Mouse (Mus musculus) CH12F3 (cell line): Measurements from ENCODE around the gene Adcy5.

ENCODE experiments used
- in situ Hi-C: fragments of 300-500 bp; cut with MboI; formaldehyde crosslinking; loops from 2 replicates; pipeline ENCODE4 v1.14.3; 2020; ENCODE audit warnings: low sequenced_read_pairs

Gene Adcy5

DNA sequence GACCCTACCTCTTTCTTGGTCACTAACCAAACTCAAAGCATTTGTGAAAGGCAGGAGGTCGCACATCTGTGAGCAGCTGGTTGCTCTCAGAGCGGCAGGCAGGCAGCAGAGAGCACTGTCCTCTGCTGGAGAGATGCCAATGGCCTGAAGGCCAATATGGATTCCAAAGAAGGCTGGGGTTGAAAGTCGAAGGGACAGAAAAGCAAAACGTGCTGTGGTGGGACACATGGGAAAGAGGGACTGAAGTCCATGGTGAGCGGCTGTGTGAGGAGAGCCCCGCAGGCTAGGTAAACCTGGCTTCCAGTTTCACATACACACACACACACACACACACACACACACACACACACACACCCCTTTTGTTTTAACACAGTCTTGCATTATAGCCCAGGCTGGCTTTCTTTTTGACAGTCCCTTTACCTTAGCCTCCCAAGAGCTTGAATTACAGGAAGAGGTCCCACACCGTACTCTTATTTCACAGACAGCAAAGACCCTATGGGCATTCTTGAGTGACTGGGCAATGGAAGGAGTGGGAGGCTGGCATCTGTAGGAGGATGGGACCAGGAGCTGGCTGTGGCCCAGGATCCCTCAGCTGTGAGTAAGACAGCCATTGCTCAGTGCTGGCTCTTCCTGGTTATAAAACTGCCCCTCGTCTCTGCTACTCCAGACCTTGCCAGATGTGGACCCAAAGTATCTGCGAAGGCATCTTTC is 45.9 kb downstream of the Adcy5 start:
- in situ Hi-C loops: no loop called here

DNA sequence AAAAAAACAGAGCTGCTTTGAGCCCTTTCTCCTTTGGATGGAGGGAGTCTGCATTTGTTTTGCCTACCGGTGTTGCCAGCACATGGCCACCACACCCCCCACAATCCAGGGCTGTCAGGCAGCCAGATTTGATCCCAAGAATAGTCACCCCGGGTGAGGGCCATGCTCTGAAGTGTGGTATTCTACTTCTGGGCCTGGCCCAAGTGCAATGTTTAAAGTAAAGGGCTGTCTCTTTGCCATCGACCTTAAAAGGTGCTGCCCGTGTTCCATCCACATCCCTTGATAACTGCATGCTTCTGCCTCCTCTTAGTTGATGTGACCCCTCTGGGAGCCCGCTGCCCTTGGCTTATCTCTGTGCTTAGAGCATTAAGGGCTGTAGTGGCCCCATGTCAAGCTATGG is 46.6 kb downstream of the Adcy5 start:
- in situ Hi-C loops: no loop called here

DNA sequence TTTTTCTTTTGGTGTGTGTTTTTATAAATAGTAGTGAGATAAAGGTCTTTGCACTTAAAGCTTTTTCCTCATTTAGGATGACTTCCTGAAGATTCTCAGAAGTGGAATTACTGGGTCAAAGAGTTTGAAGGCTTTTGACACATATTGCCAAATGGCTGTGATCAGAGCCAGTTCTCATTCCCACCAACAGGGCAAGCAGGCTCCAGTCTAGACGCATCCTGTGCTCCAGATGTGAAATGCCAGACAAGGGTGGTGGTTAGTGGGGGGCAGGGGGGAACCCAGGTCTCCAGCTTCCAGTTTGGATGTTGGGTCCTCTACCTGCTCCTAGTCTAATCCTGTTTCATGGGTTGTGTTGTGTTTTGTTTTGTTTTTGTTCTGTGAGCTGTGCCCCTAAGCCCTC is 48.8 kb downstream of the Adcy5 start:
- in situ Hi-C loops: no loop called here

DNA sequence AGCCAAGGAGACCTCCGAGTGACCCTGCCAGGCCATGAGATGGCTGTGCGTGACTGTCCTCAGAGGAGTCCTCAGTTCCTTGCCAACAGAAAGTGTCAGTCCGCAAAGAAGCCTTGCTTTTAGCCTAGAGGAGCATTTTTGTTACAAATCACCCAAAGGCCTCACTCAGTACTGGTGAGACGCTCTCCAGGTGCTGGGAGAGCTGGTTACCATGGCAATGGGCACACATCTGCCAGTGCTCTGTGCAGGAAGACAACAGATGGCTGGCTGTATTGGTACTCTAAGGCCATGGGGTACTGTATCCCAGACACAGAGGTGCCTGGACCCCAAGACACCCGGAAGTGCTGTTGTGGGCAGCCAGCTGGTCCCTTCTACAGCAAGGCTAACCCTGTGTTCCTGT is 51.0 kb downstream of the Adcy5 start:
- in situ Hi-C loops: no loop called here

DNA sequence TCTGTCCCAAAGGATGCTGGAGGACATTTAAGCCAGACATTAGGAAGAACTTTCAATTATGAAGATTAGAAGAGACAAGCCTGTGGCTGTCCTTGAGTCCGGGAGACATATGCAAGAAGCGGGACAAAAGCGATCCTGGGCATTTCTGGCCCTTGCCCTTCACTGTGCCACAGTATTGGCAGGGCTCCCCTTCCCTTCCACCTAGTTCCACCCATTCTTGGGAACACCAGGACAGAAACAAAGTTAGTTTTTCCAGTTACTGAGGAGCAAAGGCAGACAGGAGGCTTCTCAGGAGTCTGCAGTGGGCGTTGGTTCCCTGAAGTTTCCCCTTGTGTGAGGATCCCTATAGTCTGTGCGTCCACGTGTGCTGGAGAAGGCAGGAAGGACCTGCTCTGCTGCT is 51.7 kb downstream of the Adcy5 start:
- in situ Hi-C loops: no loop called here

DNA sequence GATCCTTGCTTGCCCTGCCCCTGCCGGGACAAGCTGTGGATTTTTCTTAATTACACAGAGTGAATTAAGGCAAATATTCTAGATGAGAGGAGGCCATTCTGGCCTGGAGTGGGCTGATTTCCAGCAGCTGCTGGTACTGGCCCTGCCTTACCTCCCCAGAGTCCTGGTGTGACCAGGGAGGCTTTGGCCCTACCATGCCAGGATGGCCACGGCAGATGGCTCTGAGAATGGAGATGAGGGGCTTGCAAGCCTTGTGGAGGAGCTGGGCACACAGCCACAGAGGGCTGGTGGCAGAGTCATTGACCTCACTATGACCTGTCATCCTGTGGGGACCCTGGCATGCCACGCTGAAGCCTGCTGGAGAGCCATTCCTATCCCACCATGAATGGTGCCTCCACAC is 54.1 kb downstream of the Adcy5 start:
- in situ Hi-C loops: no loop called here

DNA sequence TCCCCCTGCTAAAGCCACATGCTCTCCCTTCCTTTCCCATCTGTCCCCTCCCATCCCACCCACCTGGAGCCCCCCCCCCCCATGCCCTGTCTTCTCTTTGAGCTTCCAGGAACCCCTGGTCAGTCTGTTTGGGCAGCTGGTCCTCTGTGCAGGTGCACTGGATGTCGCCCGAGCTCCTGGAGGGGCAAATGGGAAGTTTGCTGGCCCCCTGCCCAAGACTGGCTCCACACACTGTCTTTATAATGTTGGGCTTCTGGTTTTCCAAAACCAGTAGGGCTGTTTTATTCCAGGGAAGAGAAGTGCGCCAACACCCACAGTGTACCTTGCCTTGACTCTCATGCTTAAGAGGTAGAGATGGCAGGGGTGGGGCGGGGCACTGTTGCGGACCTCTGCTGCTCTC is 55.1 kb downstream of the Adcy5 start:
- in situ Hi-C loops: no loop called here

DNA sequence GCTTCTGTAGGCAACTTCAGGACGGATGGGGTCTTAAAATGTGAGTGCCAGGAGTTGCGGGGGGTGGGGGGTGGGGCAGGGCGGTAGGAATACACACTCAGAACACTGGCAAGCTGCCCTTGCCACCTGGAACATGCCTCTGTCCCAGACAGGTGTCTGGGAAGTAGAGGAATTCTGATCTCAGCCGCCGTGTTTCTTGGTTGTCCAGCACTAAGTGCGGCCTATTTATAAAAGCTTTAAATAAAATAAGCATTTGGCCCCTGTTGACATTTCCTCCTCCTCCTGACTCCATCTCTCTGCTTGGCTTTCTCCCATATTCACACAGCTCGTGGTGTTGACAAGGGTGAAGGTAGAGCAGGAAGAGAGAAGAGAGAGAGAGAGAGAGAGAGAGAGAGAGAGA is 60.4 kb downstream of the Adcy5 start:
- in situ Hi-C loops: no loop called here

DNA sequence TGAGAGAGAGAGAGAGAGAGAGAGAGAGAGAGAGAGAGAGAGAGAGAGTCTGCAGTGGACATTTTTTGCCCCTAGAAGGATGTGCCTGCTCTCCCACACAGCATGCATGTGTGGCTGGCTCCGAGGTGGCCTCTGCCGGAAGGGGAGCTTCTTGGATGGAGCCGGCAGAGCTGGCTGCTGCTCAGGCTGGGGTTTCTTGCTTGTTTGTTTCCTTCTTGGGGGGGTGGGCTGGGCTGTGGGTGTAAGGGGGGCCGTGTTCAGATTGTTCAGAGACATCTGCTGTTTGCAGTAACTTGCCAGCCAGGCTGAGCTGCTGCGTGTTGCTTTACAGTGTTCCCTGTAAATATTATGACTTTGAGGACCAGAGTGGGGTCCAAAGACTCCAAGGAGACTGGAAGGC is 60.8 kb downstream of the Adcy5 start:
- in situ Hi-C loops: no loop called here

DNA sequence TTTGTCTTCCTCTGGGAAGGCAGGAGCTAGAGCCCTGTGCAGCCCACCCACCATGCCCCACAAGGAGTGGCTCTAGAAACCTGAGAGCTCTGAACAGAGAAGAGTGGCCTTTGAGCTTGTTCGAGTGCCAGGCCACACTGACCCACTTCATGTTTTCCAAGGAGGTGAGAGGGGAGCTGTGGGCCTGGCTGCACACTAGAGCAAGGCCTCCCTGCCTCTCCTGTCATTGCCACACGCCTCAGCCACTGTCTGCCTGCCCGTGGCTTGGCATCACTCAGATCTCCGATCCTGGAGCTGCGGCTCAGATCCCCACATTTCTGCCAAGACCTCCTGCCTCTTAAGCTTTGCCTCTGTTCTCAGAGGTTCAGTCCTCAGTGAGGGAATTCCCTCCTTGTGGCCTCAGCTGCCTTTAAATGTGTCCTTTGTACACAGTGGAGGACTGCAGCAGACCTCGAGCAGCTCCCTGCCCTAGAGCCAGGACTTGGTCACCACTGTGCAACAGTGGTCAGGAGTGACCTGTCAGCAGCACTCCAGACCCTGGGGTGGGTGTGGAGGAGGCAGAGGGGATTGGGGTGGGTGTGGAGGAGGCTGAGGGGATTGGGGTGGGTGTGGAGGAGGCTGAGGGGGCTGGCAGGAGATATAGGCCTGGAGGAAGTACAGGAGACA is 62.3 kb downstream of the Adcy5 start:
- in situ Hi-C loops: no loop called here

DNA sequence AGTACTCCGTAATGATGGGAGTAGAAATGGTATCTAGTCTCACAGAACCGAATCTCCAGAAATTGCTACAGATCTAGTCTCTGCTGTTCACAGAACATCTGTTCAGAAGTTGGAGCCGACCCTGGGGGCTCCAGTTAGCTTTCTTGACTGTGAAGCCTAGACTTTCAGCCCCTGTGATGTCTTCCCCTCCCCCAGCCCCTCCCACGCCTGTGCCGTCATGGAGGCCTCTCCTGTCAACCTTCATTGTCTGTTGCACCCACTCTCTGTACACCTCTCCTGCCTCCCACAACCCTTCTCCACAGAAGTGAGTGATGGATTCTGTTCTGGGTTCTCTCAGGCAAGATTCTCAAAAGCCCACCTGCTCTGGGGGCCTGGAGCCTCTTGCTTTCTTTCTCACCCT is 65.7 kb downstream of the Adcy5 start:
- in situ Hi-C loops: no loop called here

DNA sequence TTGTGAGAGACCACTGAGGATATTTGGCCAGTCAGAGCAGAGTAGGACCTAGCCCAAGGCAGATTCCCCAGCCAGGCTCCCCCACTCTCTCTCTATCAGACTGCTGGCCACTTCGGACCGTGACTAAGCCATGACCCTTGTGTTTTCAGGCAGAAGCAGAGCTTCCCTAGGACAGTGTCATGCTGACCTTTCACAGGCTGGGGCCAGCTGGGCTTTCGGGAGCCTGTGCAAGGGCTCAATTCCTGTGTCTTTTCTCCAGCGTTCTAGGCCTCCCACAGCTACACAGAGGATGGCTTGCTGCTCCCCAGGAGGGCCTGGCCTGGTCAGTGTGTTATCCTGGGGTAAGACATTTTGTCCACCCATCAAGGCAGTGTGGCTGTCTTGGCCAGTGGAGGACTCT is 66.9 kb downstream of the Adcy5 start:
- in situ Hi-C loops: no loop called here

DNA sequence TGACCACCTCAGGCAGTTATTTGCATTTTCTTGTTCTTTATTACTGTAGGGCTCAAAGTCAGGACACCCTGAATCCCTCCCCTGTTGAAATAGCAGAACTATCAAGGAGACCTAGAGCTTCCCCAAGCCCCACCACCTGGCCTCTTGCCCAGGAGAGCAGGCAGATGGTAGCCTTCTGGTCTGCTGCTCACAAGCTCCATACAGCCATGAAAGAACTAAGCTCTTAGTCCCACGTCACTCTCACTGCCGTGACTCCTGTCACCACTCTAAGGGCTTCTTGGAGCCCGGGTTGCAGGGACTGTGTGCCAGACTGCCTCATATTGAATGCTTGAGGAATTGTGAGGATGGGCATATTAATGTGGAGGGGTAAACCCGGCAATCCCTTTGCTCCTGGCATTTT is 69.3 kb downstream of the Adcy5 start:
- in situ Hi-C loops: no loop called here

DNA sequence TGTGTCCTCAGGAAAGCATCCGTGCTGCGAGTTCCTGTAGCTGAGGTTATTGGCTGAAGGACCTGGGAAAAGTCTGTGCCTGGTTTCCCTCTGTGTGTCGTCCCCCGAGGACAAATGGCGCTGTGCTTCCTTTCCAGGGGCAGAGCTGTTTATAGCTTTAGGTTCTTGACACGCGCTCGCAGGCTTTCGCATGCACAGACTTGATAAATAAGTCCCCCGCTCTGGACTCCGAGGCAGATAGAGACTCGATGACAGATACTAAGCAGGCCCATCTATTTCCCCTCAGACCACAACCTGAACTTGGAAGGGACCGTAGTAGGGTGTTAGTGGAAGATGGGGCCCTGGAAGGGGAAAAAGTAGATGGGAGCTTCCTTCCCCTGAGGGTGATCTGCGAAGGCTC is 70.0 kb downstream of the Adcy5 start:
- in situ Hi-C loops: no loop called here

DNA sequence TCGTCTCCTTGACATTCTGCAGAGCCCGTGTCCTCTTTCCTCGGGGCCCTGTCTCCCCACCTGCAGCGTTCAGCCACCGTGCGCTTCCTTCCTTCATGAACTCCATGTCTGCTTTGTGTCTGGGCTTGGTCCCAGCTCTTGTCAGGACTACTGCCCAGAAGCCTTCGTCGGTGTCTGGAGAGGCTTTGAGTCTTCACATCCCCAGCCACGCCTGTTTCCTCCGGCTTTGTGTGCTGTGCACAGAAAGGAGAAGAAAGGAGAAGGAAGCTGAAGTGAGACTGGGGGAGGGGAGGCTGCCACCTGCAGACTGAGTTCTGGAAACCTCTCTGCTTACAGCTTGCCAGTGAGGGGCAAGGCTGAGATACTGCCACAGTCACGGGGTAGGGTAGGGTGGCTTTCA is 74.9 kb downstream of the Adcy5 start:
- in situ Hi-C loops: no loop called here

DNA sequence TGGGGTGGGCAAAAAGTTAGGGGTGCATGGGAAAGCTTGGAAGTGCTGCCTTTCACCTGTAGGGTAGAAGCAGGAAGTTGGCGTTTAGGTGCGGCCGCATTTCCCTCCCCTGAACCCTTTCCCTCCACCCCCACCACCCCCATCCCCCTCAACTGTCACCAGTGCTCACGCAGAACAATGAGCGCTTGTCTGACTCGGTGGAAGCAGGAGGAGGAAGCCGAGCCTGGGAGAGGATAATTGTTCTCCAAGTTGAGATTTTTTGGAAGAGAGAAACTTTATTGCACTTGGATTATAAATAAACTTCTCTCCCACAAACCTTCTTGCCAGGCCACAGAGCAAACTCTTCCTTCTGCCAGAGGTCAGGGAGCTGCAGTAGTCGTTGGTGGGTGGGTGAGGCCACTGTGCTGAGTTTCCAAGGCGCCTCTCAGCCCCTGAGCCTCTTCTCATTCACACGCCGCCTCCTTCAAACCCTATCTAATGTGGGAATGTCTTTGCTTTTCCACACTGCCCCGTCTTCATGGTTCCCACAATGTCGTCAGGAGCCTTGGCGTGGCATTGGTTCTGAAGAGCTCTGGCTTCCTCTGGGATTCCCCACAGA is 77.6 kb downstream of the Adcy5 start:
- in situ Hi-C loops: no loop called here

DNA sequence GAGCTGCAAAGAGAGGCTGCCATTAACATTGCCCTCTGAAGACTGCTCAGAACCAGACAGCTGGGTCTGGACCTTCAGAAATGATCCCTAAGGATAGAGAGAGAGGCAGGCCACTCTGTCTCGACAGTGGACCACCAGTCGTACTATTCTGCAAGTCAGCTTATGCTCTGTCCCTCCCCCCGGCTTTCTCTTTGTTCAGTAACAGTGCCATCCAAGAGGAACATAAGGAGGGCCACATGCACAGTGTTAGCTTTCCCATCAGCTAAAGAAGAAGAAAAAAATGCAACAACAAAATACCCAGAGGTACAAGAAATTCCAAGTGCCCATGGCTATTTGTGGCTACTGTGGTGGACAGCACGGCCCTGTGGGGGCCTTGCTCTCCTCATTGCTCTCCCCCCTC is 78.7 kb downstream of the Adcy5 start:
- in situ Hi-C loops: no loop called here

DNA sequence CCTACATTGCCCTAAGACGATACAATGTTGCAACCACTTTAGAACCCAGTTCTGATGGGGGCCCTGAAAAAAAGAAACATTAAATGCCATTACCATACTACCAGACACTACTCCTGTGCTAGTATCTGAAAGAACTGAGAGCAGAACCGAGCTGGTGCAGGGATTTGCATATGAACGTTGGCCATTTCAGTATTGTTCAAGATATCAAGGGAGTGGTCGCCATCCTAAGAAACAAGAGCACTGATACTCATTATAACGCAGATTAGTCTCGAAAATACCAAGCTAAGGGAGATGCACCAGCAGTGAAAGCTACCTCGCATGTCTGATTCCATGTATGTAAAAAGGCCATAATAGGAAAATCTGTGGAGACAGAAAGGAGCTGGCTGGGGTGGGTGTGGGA is 82.4 kb downstream of the Adcy5 start:
- in situ Hi-C loops: no loop called here

DNA sequence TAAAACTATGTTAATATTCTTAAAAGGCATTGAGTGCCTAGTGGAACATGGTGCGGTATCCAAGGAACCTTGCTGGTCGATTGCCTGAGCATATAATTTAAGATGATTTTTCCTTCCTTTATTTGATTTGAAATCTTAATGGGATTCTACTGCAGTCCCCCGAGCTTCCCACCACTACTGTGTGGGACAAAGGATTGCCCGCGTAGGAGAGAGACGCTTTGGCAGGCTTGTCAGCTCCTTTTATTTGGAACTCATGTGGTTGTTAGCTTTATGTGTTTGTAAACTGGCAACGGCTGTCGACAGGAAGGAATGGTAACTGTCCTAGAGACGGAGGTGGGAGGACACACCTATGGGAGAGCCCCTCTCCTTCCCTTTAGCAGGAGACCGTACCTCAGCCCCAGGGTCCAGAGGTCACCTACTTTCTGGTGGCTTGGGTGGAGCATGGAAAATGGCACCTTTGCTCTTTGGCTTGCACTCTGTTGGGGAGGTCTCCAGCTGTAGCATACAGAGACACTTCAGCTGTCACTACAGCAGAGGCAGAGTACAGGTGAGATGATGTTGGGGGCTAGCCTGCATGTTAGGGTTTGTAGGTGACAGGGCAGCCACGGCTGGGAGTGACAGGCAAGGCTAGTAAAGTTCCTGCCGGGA is 84.8 kb downstream of the Adcy5 start:
- in situ Hi-C loops: no loop called here

DNA sequence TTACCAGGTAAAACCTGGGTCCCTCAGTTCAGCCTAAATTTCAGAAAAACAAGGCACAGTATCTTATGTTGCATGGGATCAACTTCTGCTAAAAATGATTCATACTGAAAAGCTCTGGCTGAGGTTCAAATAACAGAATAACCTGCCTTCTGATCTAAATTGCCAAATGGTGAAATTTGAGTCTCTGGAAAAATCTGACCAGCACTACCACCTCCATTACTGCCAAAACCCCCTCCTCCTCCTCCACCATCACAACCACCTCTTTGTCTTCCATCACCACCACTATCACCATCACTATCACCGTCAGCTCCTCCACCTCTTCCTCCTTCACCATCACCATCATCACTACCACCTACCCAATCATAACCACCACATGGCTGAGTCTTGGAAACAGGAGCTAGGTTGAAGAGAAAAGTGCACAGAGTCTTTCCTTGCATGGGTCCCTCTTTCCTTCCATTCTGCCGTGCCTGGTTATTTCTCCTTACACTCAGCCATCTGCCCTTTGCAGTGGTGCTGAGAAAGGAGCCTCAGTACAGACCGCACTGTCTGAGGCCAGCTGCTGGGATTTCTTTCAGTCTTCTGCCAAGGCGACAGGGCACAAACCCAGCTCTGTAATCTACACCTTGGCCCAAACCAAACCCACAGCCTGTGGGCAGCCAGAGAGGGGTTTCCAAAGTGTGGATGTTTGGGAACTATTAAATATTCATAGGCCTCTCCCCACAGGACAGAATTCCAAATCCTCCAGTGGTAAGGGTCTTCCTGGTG is 85.5 kb downstream of the Adcy5 start:
- in situ Hi-C loops: no loop called here

DNA sequence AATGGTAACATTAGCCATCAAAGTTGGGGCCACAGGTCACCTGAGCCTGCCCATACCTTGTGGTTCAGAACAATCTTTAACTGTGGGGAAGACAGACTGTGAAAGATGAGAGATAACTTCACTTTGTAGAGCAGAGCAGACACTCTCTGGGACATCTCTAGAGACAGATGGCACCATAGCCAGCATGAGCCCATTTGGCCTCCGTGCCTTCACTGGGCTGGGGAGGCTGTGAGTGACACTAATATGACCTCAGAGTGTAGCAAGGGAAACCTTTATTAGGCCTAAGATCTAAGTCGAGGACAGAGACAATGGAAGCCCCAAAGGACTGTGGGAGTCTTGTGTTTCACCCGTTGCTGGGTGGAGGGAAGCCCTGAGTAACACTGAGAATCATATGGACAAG is 92.7 kb downstream of the Adcy5 start:
- in situ Hi-C loops: no loop called here
